Mouse (Mus musculus): Measurements from ENCODE around the gene Gm20388.

DNA sequence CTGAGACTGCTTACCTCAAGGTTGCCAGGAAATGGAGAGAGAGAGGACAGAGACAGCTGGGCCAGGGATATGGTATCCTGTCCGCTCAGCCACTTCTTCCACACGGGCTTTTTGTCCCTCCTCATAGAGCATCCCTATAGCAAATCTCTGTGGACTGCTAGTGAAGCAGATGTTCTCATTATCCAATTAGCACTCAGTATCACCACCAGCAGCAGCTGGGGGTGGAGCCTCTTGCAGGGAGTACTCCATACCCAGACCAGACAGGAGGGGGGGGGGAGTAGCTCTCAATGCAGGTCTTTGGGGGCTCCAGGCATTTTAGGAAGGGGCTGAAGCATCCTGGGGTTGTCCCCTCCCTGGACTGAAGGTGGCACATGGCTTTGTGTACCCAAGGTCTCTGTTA is 2139.3 kb downstream of the Gm20388 start:
- no peak for TF ChIP-seq CTCF (IDR thresholded peaks at IDR 0.05; ENCODE audit: extremely low read depth, insufficient read depth, low read length)
- TF ChIP-seq POLR2A (IDR thresholded peaks at IDR 0.05; ENCODE audit: extremely low read depth, insufficient read depth, low read length) = no peak

All from cortical plate, adult 2 months (tissue).